Mouse (Mus musculus) spleen, adult 2 months (tissue): ENCODE results near the gene Klhl26. TPM values are rescaled to one million over a fixed set of nuclear protein-coding genes. Genes with fewer than 3 reads are reported as not detected.

Source experiments
- DNase-seq, 2 experiments: peaks; one replicate each; pipeline versions ENCODE4 v3.0.0 to v3.0.0-alpha.2; 2012 to 2021; ENCODE audit warnings: low spot score in 2 of 2, low read depth in 1 of 2
- H3K27ac ChIP-seq: fragments of 200-500 bp; 2 replicates; pipeline ENCODE4 v1.5.1; 2012; ENCODE audit warnings: low read length, inconsistent platforms; ENCODE audit not compliant: insufficient read depth
- H3K27me3 ChIP-seq: fragments of 200-500 bp; 2 replicates; pipeline ENCODE4 v1.6.1; 2012; ENCODE audit warnings: mild to moderate bottlenecking, moderate library complexity, low read length, inconsistent platforms; ENCODE audit not compliant: control insufficient read depth, insufficient read depth
- H3K36me3 ChIP-seq: fragments of 200-500 bp; 2 replicates; pipeline ENCODE4 v1.6.1; 2012; ENCODE audit warnings: mild to moderate bottlenecking, low read length, inconsistent platforms; ENCODE audit not compliant: control insufficient read depth, insufficient read depth
- H3K4me1 ChIP-seq: fragments of 200-500 bp; 2 replicates; pipeline ENCODE4 v1.6.1; 2011; ENCODE audit warnings: inconsistent platforms; ENCODE audit not compliant: control insufficient read depth, insufficient read depth, insufficient read length
- H3K4me3 ChIP-seq: fragments of 200-500 bp; 2 replicates; pipeline ENCODE4 v1.5.1; 2011; ENCODE audit warnings: mild to moderate bottlenecking, inconsistent platforms; ENCODE audit not compliant: insufficient read depth, insufficient read length; ENCODE audit errors: extremely low read depth
- CTCF ChIP-seq: fragments of 200-500 bp; IDR thresholded peaks from 2 replicates; pipeline ENCODE4 v1.5.1; 2011; ENCODE audit warnings: mild to moderate bottlenecking, inconsistent platforms; ENCODE audit not compliant: insufficient read depth, insufficient read length, insufficient replicate concordance; ENCODE audit errors: extremely low read depth
- POLR2A ChIP-seq: fragments of 200-500 bp; IDR thresholded peaks from 2 replicates; pipeline ENCODE4 v1.6.1; 2011; ENCODE audit warnings: low read depth, low read length, inconsistent platforms
- whole genome bisulfite sequencing: fragments of 180-500 bp; shearing (Covaris S2); methylation state at CpG from one replicate; pipeline ENCODE4 v1.1.7; 2018; 5-methylcytosine and 5-hydroxymethylcytosine counted together
- polyA plus RNA-seq: library from polyadenylated mRNA; depleted of rRNA; stranded (reverse); fragments of >200 nt; gene quantifications from 2 replicates; pipeline ENCODE4 v1.2.3, GENCODE M21; 2012

Gene Klhl26
- polyA plus RNA-seq, 1 experiment: 21.8 TPM

DNA sequence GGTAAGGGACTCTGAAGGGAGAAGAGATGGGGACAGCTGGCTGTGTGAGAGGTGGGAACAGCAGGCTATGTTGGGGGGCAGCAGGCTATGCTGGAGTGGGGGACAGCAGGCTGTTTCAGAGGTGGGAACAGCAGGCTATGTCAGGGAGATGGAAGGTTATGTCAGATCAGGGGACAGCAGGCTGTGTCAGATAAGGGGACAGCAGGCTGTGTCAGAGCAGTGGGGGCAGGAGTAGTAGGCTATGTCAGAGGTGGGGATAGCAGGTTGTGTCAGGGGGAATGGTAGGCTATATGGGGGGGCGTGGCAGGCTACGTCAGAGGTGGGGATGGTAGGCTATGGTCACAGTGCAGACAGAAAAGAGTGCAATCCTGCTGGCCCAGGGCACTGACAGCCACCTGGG, 54.0 kb downstream of the Klhl26 start:
- Histone ChIP-seq H3K27ac (no peak overlapping the region), H3K27me3 (no peaks in the 10 kb centered on the region), H3K36me3 (no peaks in the 10 kb centered on the region), H3K4me1 (peaks cover 10% of the 10 kb centered on the region; the same call in 1 of the 2 replicates), H3K4me3 (no peak overlapping the region)
- WGBS: 96% methylated on average over 2 of the region's 2 CpGs
- no peak for TF ChIP-seq CTCF
- no peak for TF ChIP-seq POLR2A
- no peak for DNase-seq

DNA sequence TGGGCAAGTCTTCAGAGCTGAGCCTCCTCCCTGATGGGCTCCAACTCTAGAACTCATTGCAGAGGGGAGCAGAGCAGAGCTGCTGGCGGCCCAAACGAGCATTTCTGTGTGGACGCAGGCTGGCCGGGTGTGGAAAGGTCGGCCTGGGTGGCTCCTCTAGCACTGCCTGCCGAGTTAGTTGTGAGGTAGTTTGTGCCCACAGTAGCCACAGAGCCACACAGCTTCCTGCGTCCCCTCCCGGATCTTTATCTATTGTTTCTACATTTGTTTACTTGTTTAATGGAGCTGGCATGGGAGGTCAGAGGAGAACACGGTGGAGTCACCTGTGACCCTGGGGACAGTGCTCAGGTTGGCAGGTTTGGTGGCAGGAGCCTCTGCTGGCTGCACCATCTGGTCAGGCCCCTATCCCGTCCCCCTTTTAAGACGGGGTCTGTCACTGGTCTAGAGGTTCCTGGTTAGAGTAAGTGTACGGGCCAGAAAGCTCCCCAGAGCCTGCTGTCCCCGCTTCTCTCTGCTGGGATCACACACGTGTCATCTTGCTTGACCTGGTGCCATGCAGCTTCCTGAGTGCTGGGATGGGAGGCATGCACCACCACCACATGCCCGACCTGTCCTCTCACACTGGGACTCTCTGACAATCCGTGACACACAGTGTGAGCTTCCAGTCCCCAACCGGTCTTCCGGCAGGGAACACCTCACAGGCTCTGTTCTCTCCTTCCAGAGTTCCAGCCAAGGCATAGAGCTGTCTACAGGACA, 55.2 kb downstream of the Klhl26 start:
- no peak for DNase-seq
- 48% methylated on average over 18 of the region's 18 CpGs for WGBS
- TF ChIP-seq POLR2A (no peak), CTCF (no peak)
- Histone ChIP-seq H3K36me3 (no peaks in the 10 kb centered on the region), H3K27me3 (no peaks in the 10 kb centered on the region), H3K4me3 (no peak overlapping the region), H3K27ac (no peak overlapping the region), H3K4me1 (peaks cover 6% of the 10 kb centered on the region; the same call in 1 of the 2 replicates)

DNA sequence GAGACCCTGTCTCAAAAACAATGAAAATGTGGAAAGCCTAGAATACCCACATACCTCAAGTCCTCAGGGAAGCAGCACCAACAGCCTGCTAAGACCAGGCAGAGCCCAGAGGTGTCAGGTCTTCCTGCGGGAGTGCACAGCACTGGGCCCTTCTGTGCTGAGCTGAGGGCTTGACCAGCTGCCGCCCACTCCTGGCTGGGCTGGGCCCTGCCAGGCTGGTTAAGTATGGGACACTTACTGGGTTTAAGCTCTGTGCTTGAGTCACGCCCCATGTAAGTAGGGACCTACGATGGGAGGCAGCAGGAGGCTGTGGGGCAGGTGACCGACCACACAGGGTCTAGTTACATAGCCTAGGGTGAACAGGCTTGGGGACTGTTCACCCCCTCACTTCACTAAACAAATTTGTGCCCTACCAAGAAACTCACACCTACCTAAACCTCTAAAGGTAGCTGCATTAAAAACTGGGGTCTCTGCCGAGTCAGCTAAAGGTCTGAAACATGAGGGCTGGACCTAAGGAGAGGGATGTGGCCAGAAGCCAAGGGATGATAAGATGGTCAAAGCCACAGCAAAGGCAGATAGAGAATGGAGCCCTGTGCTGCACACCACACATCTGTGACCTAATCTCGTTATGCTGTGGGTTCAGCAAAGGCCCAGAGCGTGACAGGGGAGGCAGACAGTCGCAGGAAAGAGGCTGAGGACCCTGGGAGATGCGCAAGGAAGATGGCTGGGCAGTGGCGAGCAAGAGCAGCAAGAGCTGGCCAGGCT, 56.7 kb downstream of the Klhl26 start:
- H3K4me1 ChIP-seq: no peaks in the 10 kb centered on the region

DNA sequence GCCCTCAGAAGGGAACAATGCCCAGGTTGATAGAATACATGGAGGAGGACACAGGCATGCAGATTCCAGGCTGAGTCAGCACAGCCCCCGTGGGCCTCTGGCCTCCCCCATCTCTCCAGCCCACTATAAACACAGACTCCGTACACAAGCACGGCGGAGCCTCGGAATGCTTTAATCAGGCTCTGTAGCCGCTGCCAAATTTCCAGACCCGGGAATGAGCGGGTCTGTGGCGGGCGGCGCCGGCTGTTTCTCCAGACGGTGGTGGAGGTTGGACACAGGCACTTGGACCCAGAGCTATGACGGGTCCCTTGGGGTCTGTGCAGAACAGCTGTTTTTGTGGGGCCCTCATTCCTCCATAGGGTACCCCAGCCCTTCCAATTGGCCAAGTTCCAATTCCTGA, 57.8 kb downstream of the Klhl26 start:
- Histone ChIP-seq H3K27me3 (no peaks in the 10 kb centered on the region), H3K36me3 (no peaks in the 10 kb centered on the region), H3K4me3 (no peak overlapping the region), H3K27ac (no peak overlapping the region), H3K4me1 (no peaks in the 10 kb centered on the region)
- TF ChIP-seq CTCF: no peak
- WGBS: 92% methylated on average over 14 of the region's 14 CpGs
- no peak for DNase-seq

More for the DNA sequence above, 56.7 kb downstream of the Klhl26 start:
- Histone ChIP-seq H3K4me3 (no peak overlapping the region), H3K27ac (no peak overlapping the region), H3K27me3 (no peaks in the 10 kb centered on the region), H3K36me3 (no peaks in the 10 kb centered on the region)
- WGBS: 83% methylated on average over 11 of the region's 11 CpGs
- DNase-seq: no peak
- no peak for TF ChIP-seq CTCF
- TF ChIP-seq POLR2A: no peak

DNA sequence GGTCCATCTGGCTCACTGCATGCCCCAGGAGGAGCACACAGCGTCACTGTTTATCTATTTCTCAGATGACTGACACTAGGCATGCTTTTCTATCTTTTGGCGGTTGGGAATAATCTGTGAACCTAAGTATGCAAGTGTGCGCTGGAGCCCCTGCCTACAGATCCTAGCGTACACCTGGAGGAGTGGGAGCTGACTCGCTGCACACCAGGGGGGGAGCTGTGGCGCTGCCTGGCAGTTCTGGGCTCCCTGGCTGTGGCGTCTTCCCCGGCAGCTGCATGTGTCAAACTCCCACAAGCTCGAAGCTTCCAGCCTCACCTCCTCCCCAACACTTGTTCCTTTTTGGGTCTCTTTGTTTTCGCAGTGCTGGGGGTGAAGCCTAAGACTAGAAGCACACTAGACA, 58.9 kb downstream of the Klhl26 start:
- WGBS: 64% methylated on average over 10 of the region's 10 CpGs
- no peak for TF ChIP-seq POLR2A
- H3K27ac ChIP-seq: no peak overlapping the region
- no peak for DNase-seq
- H3K4me1 ChIP-seq: no peaks in the 10 kb centered on the region
- no peak overlapping the region for H3K4me3 ChIP-seq
- no peaks in the 10 kb centered on the region for H3K27me3 ChIP-seq
- no peaks in the 10 kb centered on the region for H3K36me3 ChIP-seq

DNA sequence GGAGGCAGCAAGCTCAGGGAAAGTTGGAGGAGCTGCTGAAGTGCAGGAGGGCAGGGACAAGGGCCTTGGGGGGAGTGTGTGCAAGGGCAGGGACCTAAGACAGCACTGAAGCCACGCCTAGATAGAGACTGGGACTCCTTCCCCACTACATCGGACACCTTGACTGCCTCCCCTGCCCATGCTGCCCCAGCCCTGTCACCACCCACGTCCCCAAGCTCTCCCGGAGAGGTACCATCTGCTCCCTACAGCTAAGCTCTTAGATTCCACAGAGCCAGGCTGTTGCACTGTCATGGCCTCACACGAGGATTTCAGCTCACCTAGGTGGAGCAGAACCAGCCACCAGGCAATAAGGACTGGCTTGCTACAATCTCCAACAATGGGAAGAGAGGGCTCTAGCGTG, 59.8 kb downstream of the Klhl26 start:
- 88% methylated on average over 6 of the region's 6 CpGs for WGBS
- Histone ChIP-seq H3K36me3 (no peaks in the 10 kb centered on the region), H3K27me3 (no peaks in the 10 kb centered on the region), H3K27ac (no peak overlapping the region), H3K4me3 (no peak overlapping the region), H3K4me1 (no peaks in the 10 kb centered on the region)
- TF ChIP-seq POLR2A (no peak), CTCF (no peak)
- DNase-seq: no peak
